Mouse (Mus musculus) CH12.LX (cell line): ENCODE data around the gene Pcolce. TPM values are rescaled to one million over a fixed set of nuclear protein-coding genes. Genes with fewer than 3 reads are reported as not detected.

ENCODE experiments used
- DNase-seq: peaks from one replicate; pipeline ENCODE4 v3.0.0-alpha.2; 2013; ENCODE audit errors: extremely low read depth
- H3K27ac ChIP-seq: 2 replicates; pipeline ENCODE4 v1.5.1; 2012; ENCODE audit warnings: low read depth, mild to moderate bottlenecking, control low read depth, moderate library complexity; ENCODE audit not compliant: insufficient read depth
- H3K27me3 ChIP-seq: replicated peaks from 2 replicates; pipeline ENCODE3; 2012; ENCODE audit warnings: inconsistent platforms
- H3K36me3 ChIP-seq, 2 experiments: replicated peaks in 1 of 2; 2 replicates each; pipeline versions ENCODE3 to v1.6.1; 2012; ENCODE audit warnings: inconsistent platforms in 1 of 2, low read length in 1 of 2, mild to moderate bottlenecking in 1 of 2, mixed read lengths in 1 of 2, moderate library complexity in 1 of 2; ENCODE audit not compliant: control insufficient read depth in 1 of 2, insufficient read depth in 1 of 2
- H3K4me1 ChIP-seq, 2 experiments: 2 replicates each; pipeline ENCODE4 v1.6.1; 2012; ENCODE audit warnings: inconsistent platforms in 1 of 2, moderate library complexity in 1 of 2; ENCODE audit not compliant: insufficient read depth in 2 of 2, control insufficient read depth in 1 of 2
- H3K4me2 ChIP-seq: 2 replicates; pipeline ENCODE4 v1.6.1; 2012; ENCODE audit warnings: low read depth, mild to moderate bottlenecking, control low read depth; ENCODE audit not compliant: poor library complexity, insufficient read depth, severe bottlenecking
- H3K4me3 ChIP-seq, 3 experiments: fragments of 150-350 bp in 1 of 3; sonication (generic) in 1 of 3; replicated peaks in 1 of 3; 2 replicates each; pipeline versions ENCODE3 to v1.5.1; 2011 to 2012; ENCODE audit warnings: low read depth in 2 of 3, low read length in 2 of 3, mild to moderate bottlenecking in 2 of 3, moderate library complexity in 2 of 3, control low read depth in 1 of 3, improper control_type of control experiment in 1 of 3, inconsistent platforms in 1 of 3, mixed read lengths in 1 of 3; ENCODE audit not compliant: poor library complexity in 1 of 3
- H3K79me2 ChIP-seq: replicated peaks from 2 replicates; pipeline ENCODE4 v1.6.1; 2012; ENCODE audit warnings: mild to moderate bottlenecking, moderate library complexity; ENCODE audit not compliant: control insufficient read depth, poor library complexity, insufficient read depth, severe bottlenecking; ENCODE audit errors: extremely low read depth
- H3K9ac ChIP-seq: 2 replicates; pipeline ENCODE4 v1.6.1; 2012; ENCODE audit warnings: low read depth, mild to moderate bottlenecking, control low read depth, moderate library complexity; ENCODE audit not compliant: insufficient read depth
- H3K9me3 ChIP-seq: replicated peaks from 2 replicates; pipeline ENCODE3; 2012; ENCODE audit warnings: low read length, inconsistent platforms, mixed read lengths
- CHD1 ChIP-seq: IDR thresholded peaks from 2 replicates; pipeline ENCODE4 v1.6.1; 2012; ENCODE audit warnings: low read depth, low read length, improper control_type of control experiment, inconsistent platforms
- CTCF ChIP-seq, 2 experiments: IDR thresholded peaks in 1 of 2; conservative IDR thresholded peaks in 1 of 2; 2 replicates each; pipeline ENCODE4 v1.5.1; 2011 to 2012; ENCODE audit warnings: low read depth in 2 of 2, low read length in 2 of 2, improper control_type of control experiment in 1 of 2, inconsistent platforms in 1 of 2, mild to moderate bottlenecking in 1 of 2, moderate library complexity in 1 of 2
- E2F4 ChIP-seq: IDR thresholded peaks from 2 replicates; pipeline ENCODE4 v1.6.1; 2011; ENCODE audit warnings: low read depth, low read length, improper control_type of control experiment; ENCODE audit not compliant: insufficient replicate concordance
- HCFC1 ChIP-seq: IDR thresholded peaks from 2 replicates; pipeline ENCODE4 v1.6.1; 2012; ENCODE audit warnings: low read depth, mild to moderate bottlenecking, inconsistent platforms, low read length, improper control_type of control experiment
- IRF4 ChIP-seq: IDR thresholded peaks from 2 replicates; pipeline ENCODE4 v1.6.1; 2014; ENCODE audit warnings: low read depth, mild to moderate bottlenecking, inconsistent platforms, low read length, improper control_type of control experiment
- KAT2A ChIP-seq: IDR thresholded peaks from 2 replicates; pipeline ENCODE4 v1.6.1; 2012; ENCODE audit warnings: low read length, improper control_type of control experiment, inconsistent platforms; ENCODE audit not compliant: insufficient replicate concordance
- MAZ ChIP-seq: IDR thresholded peaks from 2 replicates; pipeline ENCODE4 v1.6.1; 2012; ENCODE audit warnings: low read depth, mild to moderate bottlenecking, inconsistent platforms, low read length, improper control_type of control experiment, moderate library complexity
- NELFE ChIP-seq: IDR thresholded peaks from 2 replicates; pipeline ENCODE4 v1.6.1; 2011; ENCODE audit warnings: low read depth, low read length, improper control_type of control experiment
- NRF1 ChIP-seq: IDR thresholded peaks from 2 replicates; pipeline ENCODE4 v1.6.1; 2014; ENCODE audit warnings: low read depth, mild to moderate bottlenecking, inconsistent platforms, low read length, improper control_type of control experiment, moderate library complexity
- PAX5 ChIP-seq: IDR thresholded peaks from 2 replicates; pipeline ENCODE4 v1.6.1; 2012; ENCODE audit warnings: low read length, inconsistent platforms, mixed read lengths
- POLR2A ChIP-seq: IDR thresholded peaks from 2 replicates; pipeline ENCODE4 v1.6.1; 2011; ENCODE audit warnings: low read depth, mild to moderate bottlenecking, improper control_type of control experiment, low read length
- RAD21 ChIP-seq: IDR thresholded peaks from 2 replicates; pipeline ENCODE4 v1.6.1; 2011; ENCODE audit warnings: low read depth, mild to moderate bottlenecking, low read length, improper control_type of control experiment, moderate library complexity
- SIN3A ChIP-seq: IDR thresholded peaks from 2 replicates; pipeline ENCODE4 v1.6.1; 2012; ENCODE audit warnings: low read length, improper control_type of control experiment, inconsistent platforms
- SMC3 ChIP-seq: IDR thresholded peaks from 2 replicates; pipeline ENCODE4 v1.6.1; 2011; ENCODE audit warnings: low read depth, low read length, improper control_type of control experiment
- TBP ChIP-seq: conservative IDR thresholded peaks from 2 replicates; pipeline ENCODE4 v1.6.1; 2011; ENCODE audit warnings: low read depth, low read length, improper control_type of control experiment
- ZC3H11A ChIP-seq: IDR thresholded peaks from 2 replicates; pipeline ENCODE4 v1.6.1; 2012; ENCODE audit warnings: low read depth, mild to moderate bottlenecking, inconsistent platforms, low read length, improper control_type of control experiment
- dilution Hi-C: fragments of 300-500 bp; cut with MboI; formaldehyde crosslinking; loops from 2 replicates; pipeline ENCODE4 v1.14.3; 2020; ENCODE audit warnings: low sequenced_read_pairs; ENCODE audit not compliant: extremely low pct_unique_long_range_greater_than_20kb, extremely low pct_ligation_motif_present
- in situ Hi-C: fragments of 300-500 bp; cut with MboI; formaldehyde crosslinking; loops from 3 replicates; pipeline ENCODE4 v1.14.3; 2019; ENCODE audit warnings: low sequenced_read_pairs, low pct_ligation_motif_present, low pct_unique_long_range_greater_than_20kb, mixed read lengths
- polyA plus RNA-seq: library from polyadenylated mRNA; unstranded; fragments of >175 nt; gene quantifications from 2 replicates; pipeline ENCODE4 v1.2.1, GENCODE M21; 2012; ENCODE audit warnings: low read depth; ENCODE audit not compliant: insufficient read length
- total RNA-seq, 2 experiments: library from RNA; depleted of rRNA; stranded (reverse); fragments of 300-350 nt in 1 of 2; fragments of >200 nt in 1 of 2; gene quantifications; 2 replicates each; pipeline ENCODE4 v1.2.3; 2012 to 2014

Gene Pcolce
- total and polyA plus RNA-seq, 3 experiments: 0.30 to 0.97 TPM; not detected in 1

GRCm38 (mm10) chr5:137653366-137653765 is 39.8 kb upstream of the Pcolce start:
- dilution Hi-C loops: no loop called here
- no peak for TF ChIP-seq CHD1
- no peak for TF ChIP-seq POLR2A
- no peak for TF ChIP-seq TBP
- no peak for TF ChIP-seq NELFE
- no peak for TF ChIP-seq NRF1
- TF ChIP-seq PAX5: no peak
- TF ChIP-seq KAT2A: no peak
- TF ChIP-seq E2F4: no peak

GRCm38 (mm10) chr5:137652474-137652873 is 38.9 kb upstream of the Pcolce start:
- no peaks in the 10 kb centered on the region for H3K79me2 ChIP-seq
- no peaks in the 10 kb centered on the region for H3K27me3 ChIP-seq
- no peak overlapping the region for H3K27ac ChIP-seq
- H3K9ac ChIP-seq: no peak overlapping the region
- TF ChIP-seq IRF4: peak; percentile 21; the same call in 1 of the 2 replicates
- 0 out of 2 replicates have a peak, but pooled peaks have one; percentile 39 for TF ChIP-seq MAZ
- TF ChIP-seq CTCF (conservative IDR thresholded peaks at IDR 0.05 in 1 of 2, IDR thresholded peaks at IDR 0.05 in 1 of 2; ENCODE audit: low read depth in 2 of 2, low read length in 2 of 2): peak; percentile 64 to 87
- TF ChIP-seq HCFC1: no peak
- TF ChIP-seq SMC3: peak; percentile 77
- TF ChIP-seq ZC3H11A: 0 out of 2 replicates have a peak, but pooled peaks have one; percentile 9
- TF ChIP-seq SIN3A: no peak
- TF ChIP-seq RAD21: peak; percentile 74
- H3K36me3 ChIP-seq: peaks cover 9 to 55% of the 10 kb centered on the region in 2 experiments
- no peak overlapping the region for H3K4me2 ChIP-seq
- in situ Hi-C loops: loop anchor here (5.0 kb wide), 1 partner anchor 110 kb away; no protein-coding TSS in a partner anchor
- DNase-seq: peak; percentile 58
- no peaks in the 10 kb centered on the region for H3K9me3 ChIP-seq
- H3K4me1 ChIP-seq: peaks cover 8 to 49% of the 10 kb centered on the region in 2 experiments
- dilution Hi-C loops: no loop called here
- no peak overlapping the region for H3K4me3 ChIP-seq

More at GRCm38 (mm10) chr5:137653366-137653765, 39.8 kb upstream of the Pcolce start:
- peaks cover 9 to 62% of the 10 kb centered on the region in 2 experiments for H3K36me3 ChIP-seq
- no peak overlapping the region for H3K4me3 ChIP-seq
- H3K27ac ChIP-seq: no peak overlapping the region
- in situ Hi-C loops: loop anchor here (5.0 kb wide), 1 partner anchor 109 kb away; no protein-coding TSS in a partner anchor
- no peaks in the 10 kb centered on the region for H3K9me3 ChIP-seq
- H3K27me3 ChIP-seq: no peaks in the 10 kb centered on the region
- H3K4me2 ChIP-seq: no peak overlapping the region
- DNase-seq: no peak
- no peaks in the 10 kb centered on the region for H3K79me2 ChIP-seq
- peaks cover 8 to 40% of the 10 kb centered on the region in 2 experiments for H3K4me1 ChIP-seq
- no peak overlapping the region for H3K9ac ChIP-seq
